Mouse (Mus musculus) urinary bladder, postnatal 25 days (tissue): Measurements from ENCODE around the gene Gm28041.
"Not testable (repeated sequence)": the region's sequence is repeated elsewhere in the genome, so short reads cannot be mapped to it uniquely, and the experiment has no call there.

Source experiments
- DNase-seq: peaks from one replicate; pipeline ENCODE4 v3.0.0; 2022; ENCODE audit warnings: low spot score

The Gm28041 gene

DNA sequence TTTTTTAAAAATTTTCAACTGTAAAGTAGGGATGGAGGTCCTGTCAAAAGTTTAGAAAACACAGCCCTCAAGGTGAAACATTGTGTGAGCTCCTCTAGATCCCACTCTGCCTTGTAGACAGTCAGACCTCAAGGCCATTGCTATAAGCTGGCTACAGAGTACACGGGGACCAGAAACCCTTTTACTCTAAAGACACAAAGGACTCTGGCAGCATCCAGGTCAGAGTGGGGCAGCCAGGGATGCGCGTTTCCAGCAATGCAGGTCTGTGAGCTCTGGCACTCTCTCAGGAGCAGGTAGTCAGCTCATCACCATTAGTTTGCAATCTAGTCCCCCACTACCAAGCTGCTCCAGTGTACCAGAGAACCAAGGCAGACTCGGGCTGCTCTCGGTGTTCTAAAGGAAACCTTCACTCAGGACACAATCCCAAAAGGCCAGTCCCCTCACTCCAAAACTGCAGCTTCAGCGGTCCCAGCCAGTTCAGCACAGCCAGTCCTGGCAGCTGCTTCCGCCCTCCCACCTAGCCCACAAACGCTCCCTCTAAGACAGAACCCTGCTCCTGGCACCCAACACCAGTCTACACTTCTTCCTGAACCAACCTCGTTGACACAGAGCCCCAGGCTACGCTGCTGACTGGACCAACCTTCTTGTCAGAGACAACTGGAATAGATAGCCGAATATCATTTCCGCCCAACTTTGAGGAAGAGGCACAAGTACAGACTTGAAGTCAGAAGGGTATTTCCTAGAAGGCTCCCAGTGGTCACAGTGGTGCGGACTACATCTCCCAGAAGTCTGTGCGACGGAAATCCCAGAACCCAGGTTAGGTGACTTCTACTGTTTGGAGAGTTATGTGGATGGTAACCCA is at the start of gene Gm28041, which contains the start of gene Zfp456:
Gene Gm28041 (minus strand): TSS at position 684 of the 862 bp plus-strand sequence.
Gene Zfp456 (minus strand): TSS at position 761 of the 862 bp plus-strand sequence.
- peak; percentile 46 for DNase-seq

DNA sequence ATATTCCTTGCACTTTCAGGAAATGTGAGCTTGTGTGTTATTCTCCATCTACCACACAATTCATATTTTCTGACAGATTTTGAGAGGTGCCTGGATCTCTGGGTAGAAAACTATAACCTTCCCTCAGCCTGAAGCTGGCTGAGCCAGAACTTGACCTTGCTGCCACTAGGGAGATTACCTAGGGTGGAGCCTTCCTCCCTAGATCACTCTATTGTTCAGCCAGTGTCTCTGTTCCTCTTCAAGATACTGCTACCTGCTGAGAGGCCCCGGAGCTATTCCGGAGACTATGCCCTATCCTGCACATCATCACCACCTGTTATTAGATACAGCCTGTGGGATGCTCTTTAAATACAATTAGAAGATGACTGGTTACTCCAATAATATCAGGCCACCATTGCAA is 47.0 kb upstream of the Gm28041 start:
- DNase-seq, result not testable (repeated sequence)

DNA sequence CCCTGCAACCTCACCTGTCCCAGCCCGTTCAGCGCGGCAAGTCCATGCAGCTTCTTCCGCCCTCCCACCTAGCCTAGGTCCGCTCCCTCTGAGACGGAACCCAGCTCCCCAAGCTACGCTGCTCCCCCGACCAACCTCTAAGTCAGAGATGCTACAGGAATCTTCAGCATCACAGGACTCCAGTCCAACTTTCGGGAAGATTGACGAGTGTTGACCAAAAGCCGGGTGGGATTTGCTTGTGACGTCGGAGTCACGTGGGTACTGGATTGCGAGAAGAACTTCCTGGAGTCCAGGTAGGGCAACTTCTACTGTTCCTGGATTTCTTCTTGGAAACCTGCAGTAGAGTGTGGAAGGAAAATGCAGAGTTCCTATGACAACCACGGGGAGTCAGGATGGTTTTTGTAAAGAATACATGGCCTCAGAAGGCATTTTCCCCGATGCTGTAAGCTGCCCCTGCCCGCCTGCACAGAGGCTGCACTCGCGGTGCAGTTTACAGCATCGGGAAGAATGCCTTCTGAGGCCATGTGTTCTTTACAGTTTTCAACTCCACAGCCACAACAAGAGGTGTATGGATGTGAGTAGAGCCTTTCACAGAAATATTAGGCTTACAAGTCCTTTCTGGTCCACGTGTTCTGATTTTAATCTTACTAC is 45.8 kb upstream of the Gm28041 start, which contains the start of gene Zfp459:
Gene Zfp459 (minus strand): TSS at position 212 of the 651 bp plus-strand sequence.
- DNase-seq, result no peak

DNA sequence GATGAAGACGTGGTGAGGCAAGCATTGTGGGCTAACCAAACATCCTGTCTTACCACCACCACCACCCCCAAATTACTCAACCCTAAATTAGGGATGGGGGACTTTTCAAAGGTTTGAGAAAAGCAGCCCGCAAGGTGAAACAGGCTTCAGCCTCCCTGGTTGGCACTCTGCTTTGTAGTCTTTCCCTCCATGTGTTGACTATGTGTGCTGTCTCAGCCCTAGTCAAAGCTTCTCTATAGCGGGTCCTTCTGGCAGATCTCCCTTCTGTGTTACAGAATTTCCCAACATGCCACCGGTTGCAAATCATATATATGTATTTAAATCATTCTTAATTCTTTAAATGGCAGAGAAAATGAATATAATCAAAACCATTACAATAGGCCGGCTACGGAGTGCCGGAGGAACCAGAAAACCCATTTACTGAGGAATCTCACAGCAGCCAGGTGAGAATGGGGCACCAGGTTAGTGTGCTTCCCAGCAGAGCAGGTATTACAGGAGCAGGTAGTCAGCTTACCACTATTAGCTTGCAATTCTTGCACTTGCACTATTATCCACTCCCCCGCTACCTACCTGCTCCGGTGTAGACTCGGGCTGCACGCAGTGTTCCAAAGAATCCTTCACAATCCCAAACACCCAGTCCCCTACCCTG is 45.1 kb upstream of the Gm28041 start:
- peak; percentile 39 for DNase-seq

DNA sequence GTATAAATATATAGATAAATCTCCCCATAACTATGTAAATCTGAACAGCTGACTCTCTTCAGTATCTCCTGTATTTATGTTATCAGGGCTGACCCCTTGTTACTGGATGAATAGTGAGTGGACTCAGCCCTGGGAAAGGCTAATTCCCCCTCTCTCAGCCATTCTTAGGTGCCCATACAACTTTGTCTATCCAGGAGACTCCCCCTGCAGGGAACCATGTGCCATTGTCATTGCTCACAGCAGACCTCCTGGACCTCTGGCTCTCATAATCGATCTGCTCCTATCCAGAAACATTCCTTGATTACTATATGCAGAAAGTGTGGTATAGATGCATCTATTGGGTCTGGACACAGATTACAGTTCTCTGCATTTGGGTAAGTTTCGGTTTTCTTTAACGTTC is 41.3 kb upstream of the Gm28041 start:
- DNase-seq, result no peak

DNA sequence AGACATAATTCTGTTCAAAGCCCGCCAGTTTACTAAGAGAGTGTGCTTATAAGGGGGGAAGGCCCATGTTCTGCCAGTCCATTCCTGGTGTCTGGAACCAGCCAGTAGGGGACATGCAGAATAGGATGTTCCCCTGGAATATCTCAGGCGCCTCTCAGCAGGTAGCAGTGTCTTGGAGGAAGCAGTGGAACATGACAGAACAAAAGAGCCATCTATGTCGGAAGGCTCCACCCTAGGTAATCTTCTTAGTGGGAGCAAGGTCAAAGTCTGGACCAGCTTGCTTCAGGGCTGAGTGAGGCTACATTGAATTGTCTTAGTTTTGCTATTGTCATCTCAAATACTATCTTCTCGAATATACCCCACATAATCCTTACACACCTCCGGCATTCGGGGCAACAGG is 40.2 kb upstream of the Gm28041 start:
- DNase-seq, result no peak

DNA sequence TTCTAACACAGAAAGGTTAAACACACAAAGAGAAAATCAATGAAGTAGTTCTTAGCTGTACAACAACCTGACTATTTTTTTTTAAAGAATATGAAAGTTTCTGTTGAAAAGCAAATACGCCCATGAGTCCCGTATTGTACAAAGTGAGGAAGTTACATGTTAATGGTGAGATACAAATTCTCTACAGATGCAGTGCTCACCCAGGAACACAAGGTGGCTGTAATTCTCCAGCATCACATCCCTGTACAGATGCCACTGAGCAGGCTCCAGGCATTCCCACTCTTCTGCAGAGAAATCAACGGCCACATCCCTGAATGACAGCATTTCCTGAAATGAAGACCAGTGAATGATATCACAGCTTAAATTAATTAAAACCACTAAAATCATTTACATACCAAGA is 38.1 kb upstream of the Gm28041 start:
- not testable (repeated sequence) for DNase-seq

DNA sequence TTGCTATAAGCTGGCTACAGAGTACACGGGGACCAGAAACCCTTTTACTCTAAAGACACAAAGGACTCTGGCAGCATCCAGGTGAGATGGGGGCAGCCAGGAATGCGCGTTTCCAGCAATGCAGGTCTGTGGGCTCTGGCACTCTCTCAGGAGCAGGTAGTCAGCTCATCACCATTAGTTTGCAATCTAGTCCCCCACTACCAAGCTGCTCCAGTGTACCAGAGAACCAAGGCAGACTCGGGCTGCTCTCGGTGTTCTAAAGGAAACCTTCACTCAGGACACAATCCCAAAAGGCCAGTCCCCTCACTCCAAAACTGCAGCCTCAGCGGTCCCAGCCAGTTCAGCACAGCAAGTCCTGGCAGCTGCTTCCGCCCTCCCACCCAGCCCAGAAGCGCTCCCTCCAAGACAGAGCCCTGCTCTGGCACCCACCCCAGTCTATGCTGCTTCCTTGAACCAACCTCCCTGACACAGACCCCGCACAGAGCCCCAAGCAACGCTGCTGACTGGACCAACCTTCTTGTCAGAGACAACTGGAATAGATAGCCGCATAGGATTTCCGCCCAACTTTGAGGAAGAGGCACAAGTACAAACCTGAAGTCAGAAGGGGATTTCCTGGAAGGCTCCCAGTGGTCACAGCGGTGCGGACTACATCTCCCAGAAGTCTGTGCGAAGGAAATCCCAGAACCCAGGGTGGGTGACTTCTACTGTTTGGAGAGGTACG is 23.8 kb upstream of the Gm28041 start, which contains the start of gene Zfp429:
Gene Zfp429 (minus strand): TSS at position 637 of the 721 bp plus-strand sequence.
- DNase-seq, result peak; percentile 55

DNA sequence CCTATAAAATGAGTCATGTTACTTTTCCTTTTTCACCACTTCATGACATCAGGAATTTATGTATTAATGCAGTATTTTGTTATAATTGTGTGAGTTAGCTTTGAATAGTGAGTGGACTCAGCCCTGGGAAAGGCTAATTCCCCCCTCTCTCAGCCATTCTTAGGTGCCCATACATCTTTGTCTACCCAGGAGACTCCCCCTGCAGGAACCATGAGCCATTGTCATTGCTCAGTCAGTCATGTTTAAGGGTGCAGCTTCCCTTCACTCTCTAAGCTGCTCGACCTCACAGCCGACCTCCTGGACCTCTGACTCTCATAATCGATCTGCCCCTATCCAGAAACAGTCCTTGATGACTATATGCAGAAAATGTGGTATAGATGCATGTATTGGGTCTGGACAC is 722 bp upstream of the Gm28041 start:
- not testable (repeated sequence) for DNase-seq

DNA sequence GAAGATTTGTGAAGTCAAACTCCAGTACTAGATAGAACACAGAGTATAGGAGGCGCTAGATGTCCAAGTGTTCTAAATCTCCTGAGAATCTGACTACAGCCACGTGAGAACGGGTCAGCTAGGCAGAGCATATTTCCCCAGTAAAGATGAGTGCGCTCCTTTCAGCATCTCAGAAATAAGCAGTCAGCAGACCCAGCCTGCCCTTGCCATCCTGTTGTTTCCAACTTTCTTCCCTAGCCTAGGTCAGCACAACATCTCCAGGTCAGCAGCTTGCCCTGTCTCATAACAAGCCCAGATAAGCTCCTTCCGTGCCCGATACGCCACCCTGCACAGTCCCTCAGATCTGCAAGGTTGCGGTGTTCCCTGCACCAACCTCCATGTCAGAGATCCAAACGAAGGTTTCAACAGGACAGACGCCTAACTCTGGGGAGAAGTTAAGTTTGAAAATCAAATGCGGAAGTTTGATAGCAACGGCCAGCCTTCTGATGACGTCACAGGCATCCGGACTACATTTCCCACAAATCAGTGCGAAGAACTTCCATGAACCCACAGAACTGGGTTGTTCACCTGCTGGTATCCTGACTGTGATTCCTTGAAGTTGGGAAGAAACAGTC is 15.3 kb downstream of the Gm28041 start, which contains the start of the genes Gm28044 and Zfp953:
Gene Gm28044 (minus strand): TSS at position 406 of the 614 bp plus-strand sequence.
Gene Zfp953 (minus strand): TSS at position 475 of the 614 bp plus-strand sequence.
- DNase-seq, result peak; percentile 85

DNA sequence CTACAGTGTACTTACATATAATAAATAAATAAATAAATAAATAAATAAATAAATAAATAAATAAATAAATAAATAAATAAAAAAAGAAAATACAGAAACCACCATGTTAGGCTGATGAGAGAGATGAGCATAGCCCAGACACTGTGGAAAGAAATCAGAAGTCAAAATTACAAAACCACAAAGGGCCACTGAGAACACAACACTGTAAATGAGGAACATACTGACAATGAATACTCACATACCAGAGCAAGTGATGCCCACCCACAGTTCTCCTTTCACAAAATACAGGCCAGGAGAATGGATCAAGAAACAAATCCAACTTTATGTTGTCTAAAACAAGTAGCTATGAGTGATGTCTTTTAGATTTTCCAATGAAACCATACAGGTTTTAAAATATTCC is 23.7 kb downstream of the Gm28041 start:
- DNase-seq, result no peak

DNA sequence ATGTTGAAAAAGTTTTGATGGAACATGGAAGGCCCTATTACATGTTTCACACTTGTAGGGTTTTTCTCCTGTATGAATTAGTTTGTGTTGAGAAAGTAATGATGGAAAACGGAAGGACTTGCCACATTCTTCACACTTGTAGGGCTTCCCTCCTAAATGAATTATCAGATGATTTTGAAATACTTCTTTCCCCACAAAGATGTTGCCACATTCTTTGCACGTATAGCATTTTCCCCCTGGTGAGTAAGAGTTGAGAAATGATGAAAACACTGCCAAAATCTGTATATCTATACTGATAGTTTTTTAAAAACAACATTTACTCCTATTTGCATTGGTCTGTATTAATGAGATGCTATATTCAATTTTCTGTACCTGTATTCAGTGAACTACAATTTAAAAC is 32.1 kb downstream of the Gm28041 start:
- DNase-seq, result no peak

DNA sequence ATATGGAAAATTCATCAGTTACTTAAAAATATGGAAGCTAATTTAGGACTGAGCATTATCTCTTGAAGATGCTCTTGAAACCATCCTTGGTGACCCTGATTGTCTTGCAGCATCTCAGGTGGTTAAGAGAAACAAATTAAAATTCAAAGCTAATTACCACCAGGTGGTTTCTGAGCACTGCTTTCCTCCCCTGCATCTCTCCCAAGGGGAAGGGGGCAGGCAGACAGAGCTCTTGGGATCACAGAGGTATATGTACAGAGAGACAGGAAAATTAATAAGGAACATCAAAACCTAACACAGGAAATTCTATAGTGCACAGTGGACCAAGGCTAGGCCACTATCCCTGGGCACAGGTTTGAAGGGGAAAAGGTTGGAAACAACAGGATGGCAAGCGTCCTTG is 42.7 kb downstream of the Gm28041 start:
- no peak for DNase-seq

DNA sequence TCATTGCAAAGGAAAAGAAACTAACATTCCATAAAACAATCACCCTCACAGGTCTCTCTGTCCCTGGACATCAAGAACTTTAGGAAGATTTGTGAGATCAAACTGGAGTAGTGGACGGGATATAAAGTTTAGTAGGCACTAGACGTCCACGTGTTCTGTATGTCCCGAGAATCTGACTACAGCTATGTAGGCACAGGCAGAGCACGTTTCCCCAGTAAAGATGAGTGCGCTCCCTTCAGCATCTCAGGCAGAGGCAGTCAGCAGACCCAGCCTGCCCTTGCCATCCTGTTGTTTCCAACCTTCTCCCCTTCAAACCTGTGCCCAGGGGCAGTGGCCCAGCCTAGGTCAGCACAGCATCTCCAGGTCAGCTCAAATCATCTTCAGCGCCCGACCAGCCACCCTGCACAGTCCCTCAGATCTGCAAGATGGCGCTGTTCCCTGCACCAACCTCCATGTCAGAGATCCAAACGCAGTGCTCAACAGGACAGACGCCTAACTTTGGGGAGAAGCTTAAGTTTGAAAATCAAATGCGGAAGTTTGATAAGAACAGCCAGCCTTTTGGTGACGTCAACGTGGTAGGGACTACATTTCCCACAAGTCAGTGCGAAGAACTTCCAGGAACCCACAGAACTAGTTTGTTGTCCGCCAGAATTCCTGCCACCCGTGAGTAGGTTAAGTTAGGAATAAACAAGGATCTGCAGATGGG is 43.4 kb downstream of the Gm28041 start, which contains the start of gene Zfp595:
Gene Zfp595 (minus strand): TSS at position 552 of the 706 bp plus-strand sequence.
- DNase-seq, result peak; percentile 71

DNA sequence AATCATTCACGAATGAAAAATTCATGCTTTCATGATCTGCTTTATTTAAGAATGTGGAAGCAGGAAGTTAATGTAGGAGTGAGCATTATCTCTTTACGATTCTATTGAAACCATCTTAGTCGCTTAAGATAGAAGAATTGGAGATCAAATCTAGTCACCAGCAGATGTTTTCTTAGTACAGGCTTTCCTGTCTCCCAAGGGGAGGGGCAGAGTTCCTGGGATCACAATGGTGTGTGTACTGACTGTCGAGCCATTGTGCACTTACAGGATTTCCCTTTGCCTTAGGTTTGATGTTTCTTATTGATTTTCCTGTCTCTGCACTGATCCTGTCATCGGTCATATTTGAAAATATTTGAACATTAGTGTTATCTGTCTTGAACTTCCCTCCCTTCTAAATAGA is 68.8 kb downstream of the Gm28041 start:
- no peak for DNase-seq

DNA sequence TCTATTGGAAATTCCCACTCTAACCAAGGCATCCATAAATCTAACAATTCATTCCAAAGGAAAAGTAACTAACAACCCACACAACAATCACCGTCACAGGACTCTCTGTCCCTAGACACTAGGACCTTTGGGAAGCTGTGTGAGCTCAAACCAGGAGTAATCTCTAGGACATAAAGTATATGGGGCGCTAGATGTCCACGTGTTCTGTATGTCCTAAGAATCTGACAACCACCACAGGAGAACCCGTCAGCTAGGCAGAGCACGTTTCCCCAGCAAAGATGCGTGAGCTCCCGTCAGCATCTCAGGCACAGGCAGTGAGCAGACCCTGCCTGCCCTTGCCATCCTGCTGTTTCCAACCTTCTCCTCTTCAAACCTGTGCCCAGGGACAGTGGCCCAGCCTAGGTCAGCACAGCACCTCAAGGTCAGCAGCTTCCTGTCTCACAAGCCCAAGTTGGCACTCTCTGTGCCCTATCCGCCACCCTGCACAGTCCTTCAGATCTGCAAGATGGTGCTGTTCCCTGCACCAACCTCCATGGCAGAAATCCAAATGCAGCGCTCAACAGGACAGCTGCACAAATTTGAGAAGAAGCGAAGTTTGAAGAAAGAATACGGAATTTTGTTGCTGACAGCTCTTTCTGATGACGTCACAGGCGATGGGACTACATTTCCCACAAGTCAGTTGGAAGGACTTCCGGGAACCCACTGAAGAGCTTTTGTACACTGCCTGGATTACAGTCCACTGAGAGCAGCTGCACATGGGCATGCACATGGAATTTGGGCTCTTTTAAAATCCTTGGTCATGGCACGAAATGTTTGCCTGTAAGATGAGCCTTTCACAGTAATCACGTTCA is 69.5 kb downstream of the Gm28041 start, which contains the start of gene Zfp457:
Gene Zfp457 (minus strand): TSS at position 664 of the 851 bp plus-strand sequence.
- peak; percentile 80 for DNase-seq
